Mouse (Mus musculus) pancreas, adult 10 weeks (tissue): Measurements from ENCODE around the gene Usp27x. TPM values are rescaled to one million over a fixed set of nuclear protein-coding genes. Genes with fewer than 3 reads are reported as not detected.

ENCODE experiments used
- polyA plus RNA-seq: library from polyadenylated mRNA; stranded (reverse); fragments of 350-450 nt; fragmentation: Illumina TruSeq; extraction: RNeasy Lipid Tissue Mini Kit (QIAGEN cat#74804); gene quantifications from one replicate; pipeline ENCODE4 v1.2.3, GENCODE M21; 2015; ENCODE audit warnings: low read depth, low replicate concordance; ENCODE audit not compliant: insufficient read depth

Gene Usp27x
- polyA plus RNA-seq, result 0.61 TPM

DNA sequence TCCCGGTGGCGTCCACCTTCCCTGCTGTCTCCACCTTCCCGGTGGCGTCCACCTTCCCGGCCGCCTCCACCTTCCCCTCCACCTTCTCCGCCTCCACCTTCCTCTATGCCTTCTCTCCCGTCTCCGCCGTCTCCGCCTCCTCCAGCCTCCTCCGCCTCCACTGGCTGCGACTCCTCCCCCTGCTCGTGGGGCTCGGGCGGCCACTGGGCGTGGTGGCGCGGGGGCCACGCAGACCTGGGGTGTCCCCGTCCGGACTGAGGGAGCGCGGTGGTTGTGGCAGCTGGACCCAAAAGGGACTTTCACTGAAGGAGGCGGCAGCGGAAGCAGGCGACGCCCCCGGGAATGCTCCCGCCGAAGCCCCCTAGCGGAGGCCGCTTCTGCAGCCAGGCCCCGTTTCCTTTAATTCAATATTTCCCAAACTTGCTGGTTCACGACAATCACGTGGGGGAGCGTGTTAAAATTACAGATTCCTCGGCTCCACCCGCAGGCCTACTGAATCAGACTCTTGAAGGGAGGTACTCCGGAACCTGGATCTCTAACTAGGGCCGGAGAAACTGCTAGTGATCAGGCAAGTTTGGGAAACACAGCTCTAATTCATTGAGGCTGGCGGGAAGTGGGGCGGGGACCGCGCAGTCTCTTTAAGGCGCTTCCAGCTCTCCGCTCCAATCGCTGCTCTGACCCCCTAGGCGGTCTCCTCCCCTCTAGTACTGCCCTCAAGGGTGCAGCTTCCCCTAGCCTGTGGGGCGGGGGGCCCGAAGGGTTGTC is at the start of gene Usp27x:
TSS of gene Usp27x (minus strand) at position 115 of the 765 bp plus-strand sequence.

Other genes starting within 250 kb of the Usp27x start
- gene Clcn5, start 56.5 kb downstream of the Usp27x start, polyA plus RNA-seq, result 2.3 TPM
- not detected for gene Foxp3, start 197.8 kb upstream of the Usp27x start, polyA plus RNA-seq
- gene Ppp1r3f, start 198.5 kb upstream of the Usp27x start, polyA plus RNA-seq, result not detected
- gene Ccdc22, start 229.7 kb upstream of the Usp27x start, polyA plus RNA-seq, result 6.4 TPM
- gene Cacna1f, start 231.3 kb upstream of the Usp27x start, polyA plus RNA-seq, result not detected